Mouse (Mus musculus) limb, embryonic 11.5 days (tissue): ENCODE results near the gene Pdpr. TPM values are rescaled to one million over a fixed set of nuclear protein-coding genes. Genes with fewer than 3 reads are reported as not detected.
"Not testable (repeated sequence)": the region's sequence is repeated elsewhere in the genome, so short reads cannot be mapped to it uniquely, and the experiment has no call there.

Experiments
- ATAC-seq: fragments of 200-750 bp; cut with Nextera tagmentation; 2 replicates; pipeline ENCODE4 v1.8.0; 2017; ENCODE audit warnings: low read depth; ENCODE audit not compliant: insufficient number of reproducible peaks, low FRiP score, low TSS enrichment
- DNase-seq: peaks from one replicate; pipeline ENCODE4 v3.0.0-alpha.2; 2015; ENCODE audit warnings: low spot score
- H3K27ac ChIP-seq: fragments of 300-500 bp; sonication (generic); replicated peaks from 2 replicates; pipeline ENCODE4 v1.5.1; 2014; ENCODE audit warnings: low read depth, mild to moderate bottlenecking, low read length
- H3K27me3 ChIP-seq: fragments of 300-500 bp; sonication (generic); 2 replicates; pipeline ENCODE4 v1.6.1; 2014; ENCODE audit warnings: mild to moderate bottlenecking, low read length, mixed read lengths; ENCODE audit not compliant: control insufficient read depth, insufficient read depth
- H3K36me3 ChIP-seq: fragments of 300-500 bp; sonication (generic); 2 replicates; pipeline ENCODE4 v1.6.1; 2014; ENCODE audit warnings: mild to moderate bottlenecking, low read length, moderate library complexity, mixed read lengths; ENCODE audit not compliant: control insufficient read depth, insufficient read depth
- H3K4me1 ChIP-seq: fragments of 300-500 bp; sonication (generic); 2 replicates; pipeline ENCODE4 v1.6.1; 2014; ENCODE audit warnings: low read length, mixed read lengths; ENCODE audit not compliant: control insufficient read depth, insufficient read depth
- H3K4me2 ChIP-seq: fragments of 300-500 bp; sonication (generic); 2 replicates; pipeline ENCODE4 v1.6.1; 2014; ENCODE audit warnings: low read depth, mild to moderate bottlenecking, moderate library complexity; ENCODE audit not compliant: severe bottlenecking
- H3K4me3 ChIP-seq: fragments of 300-500 bp; sonication (generic); 2 replicates; pipeline ENCODE4 v1.5.1; 2014; ENCODE audit warnings: low read depth, low read length
- H3K9ac ChIP-seq: fragments of 300-500 bp; sonication (generic); 2 replicates; pipeline ENCODE4 v1.6.1; 2014; ENCODE audit warnings: mild to moderate bottlenecking, low read length
- H3K9me3 ChIP-seq: fragments of 300-500 bp; sonication (generic); 2 replicates; pipeline ENCODE4 v1.6.1; 2016; ENCODE audit warnings: low read length; ENCODE audit not compliant: control insufficient read depth
- WGBS: fragments of 180-500 bp; shearing (Covaris S2); extraction: QIAGEN DNeasy Blood & Tissue Kit; methylation state at CpG from one replicate; pipeline ENCODE4 v1.1.7; 2014; 5-methylcytosine and 5-hydroxymethylcytosine counted together
- polyA plus RNA-seq: library from polyadenylated mRNA; unstranded; fragments of >200 nt; fragmentation: Nextera tagmentation; extraction: Ambion mirVana; gene quantifications from 2 replicates; pipeline ENCODE4 v1.2.1, GENCODE M21; 2014

Pdpr gene
- polyA plus RNA-seq, 1 experiment from 2014 or later: 5.9 TPM

DNA sequence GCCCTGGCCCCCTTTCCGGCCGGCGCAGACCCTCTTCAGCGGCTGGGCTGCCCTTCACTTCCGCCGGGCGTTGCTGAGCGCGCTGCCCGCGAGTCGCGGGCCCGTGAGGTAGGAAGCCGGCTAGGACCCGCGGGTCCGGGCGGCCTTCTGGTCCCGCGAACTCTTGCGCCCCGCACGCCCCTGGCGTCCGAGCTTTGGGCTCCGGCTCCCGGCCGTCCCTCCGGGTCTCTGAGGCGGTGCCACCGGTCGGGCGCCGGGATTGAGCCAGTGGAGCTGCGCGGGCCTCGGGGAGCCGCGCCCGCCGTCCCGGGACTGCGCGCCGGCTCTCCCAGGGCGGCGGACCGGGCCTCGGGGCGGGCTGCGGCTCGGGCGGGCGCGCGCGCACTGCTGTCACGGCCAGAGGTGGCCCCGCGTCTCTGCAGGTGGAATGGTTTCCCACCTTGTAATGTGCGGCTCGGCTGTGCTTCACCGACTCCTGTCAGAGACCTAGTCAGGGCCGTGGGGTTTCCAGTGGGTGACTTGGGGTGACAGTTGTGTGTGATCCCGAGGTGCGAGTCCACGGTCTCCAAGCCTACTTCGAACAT is 381 bp downstream of the Pdpr start:
- Histone ChIP-seq H3K4me3 (peak overlapping the region; percentile 53), H3K9ac (peak overlapping the region; percentile 63), H3K4me2 (peak overlapping the region; percentile 67)
- H3K36me3 ChIP-seq, H3K9me3 ChIP-seq, H3K4me1 ChIP-seq, H3K27ac ChIP-seq, DNase-seq, H3K27me3 ChIP-seq: not testable (repeated sequence)
- ATAC-seq: peak; percentile 48; the same call in 1 of the 2 replicates
- WGBS: under 1% methylated on average over 50 of the region's 69 CpGs

DNA sequence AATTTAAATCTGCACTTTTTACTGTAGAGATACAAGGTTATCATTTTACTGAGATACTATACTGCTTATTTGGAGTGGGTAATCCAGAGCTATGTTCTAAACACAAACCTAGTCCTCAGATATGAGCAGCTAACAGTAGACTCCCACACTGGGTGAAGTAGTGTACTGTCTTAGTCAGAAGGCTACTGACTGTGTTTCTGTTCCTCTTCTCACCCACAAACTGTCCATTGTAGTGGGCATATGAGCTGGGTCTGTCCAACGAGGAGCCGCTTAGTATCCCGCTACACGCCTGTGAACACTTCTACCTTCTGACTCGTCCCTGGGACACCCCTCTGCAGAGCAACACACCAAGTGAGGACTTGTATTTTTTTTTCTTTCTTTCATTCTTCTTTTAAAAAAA is 20.5 kb downstream of the Pdpr start:
- no peaks in the 10 kb centered on the region for H3K27me3 ChIP-seq
- no peaks in the 10 kb centered on the region for H3K9me3 ChIP-seq
- peaks cover 5% of the 10 kb centered on the region for H3K36me3 ChIP-seq
- no peak overlapping the region for H3K9ac ChIP-seq
- 95% methylated on average over 5 of the region's 5 CpGs for WGBS
- ATAC-seq (no peak), DNase-seq (no peak)
- H3K4me3 ChIP-seq: no peak overlapping the region
- H3K4me1 ChIP-seq: no peaks in the 10 kb centered on the region
- H3K4me2 ChIP-seq: no peak overlapping the region
- H3K27ac ChIP-seq: no peak overlapping the region

- ATAC-seq (no peak), DNase-seq (no peak)
- no peaks in the 10 kb centered on the region for H3K9me3 ChIP-seq
- WGBS: 95% methylated on average over 3 of the region's 3 CpGs
- H3K9ac ChIP-seq: no peak overlapping the region
- no peak overlapping the region for H3K4me3 ChIP-seq
- no peak overlapping the region for H3K4me2 ChIP-seq
- H3K27me3 ChIP-seq: no peaks in the 10 kb centered on the region
- no peak overlapping the region for H3K27ac ChIP-seq
- peaks cover 6% of the 10 kb centered on the region for H3K36me3 ChIP-seq
- H3K4me1 ChIP-seq: no peaks in the 10 kb centered on the region
Measured at GRCm38 (mm10) chr8:111119481-111119880, 25.1 kb downstream of the Pdpr start.

DNA sequence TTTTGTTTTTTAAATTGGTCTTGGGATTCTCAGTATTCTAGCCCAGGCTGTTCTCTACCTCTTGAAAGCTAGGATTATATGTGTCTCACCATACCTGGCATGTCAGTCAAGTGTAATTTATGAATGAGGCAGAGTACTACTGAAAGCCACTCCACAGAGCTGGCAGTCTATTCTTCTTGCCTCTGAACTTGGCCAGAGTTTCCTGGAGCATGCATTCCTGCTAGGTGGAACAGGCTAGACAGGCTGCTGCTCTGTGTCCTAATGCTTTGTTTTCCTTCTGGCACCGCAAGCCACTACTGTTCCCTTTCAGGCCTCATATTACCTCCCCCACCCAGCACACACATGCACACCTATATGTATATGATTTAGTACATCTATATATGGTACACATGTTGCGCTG is 36.3 kb downstream of the Pdpr start:
- Histone ChIP-seq H3K4me3 (no peak overlapping the region), H3K27ac (no peak overlapping the region), H3K9ac (no peak overlapping the region), H3K4me1 (no peaks in the 10 kb centered on the region), H3K27me3 (no peaks in the 10 kb centered on the region), H3K9me3 (no peaks in the 10 kb centered on the region), H3K36me3 (peaks cover 6% of the 10 kb centered on the region; the same call in 1 of the 2 replicates), H3K4me2 (no peak overlapping the region)
- ATAC-seq (no peak), DNase-seq (no peak)
- WGBS: 89% methylated on average over 2 of the region's 2 CpGs

GRCm38 (mm10) chr8:111142521-111142920 is 48.1 kb downstream of the Pdpr start:
- H3K36me3 ChIP-seq: no peaks in the 10 kb centered on the region; the same call in 1 of the 2 replicates
- no peaks in the 10 kb centered on the region for H3K9me3 ChIP-seq
- ATAC-seq (no peak), DNase-seq (no peak)
- H3K4me1 ChIP-seq: no peaks in the 10 kb centered on the region
- no peak overlapping the region for H3K4me2 ChIP-seq
- no peak overlapping the region for H3K27ac ChIP-seq
- H3K27me3 ChIP-seq: no peaks in the 10 kb centered on the region
- no peak overlapping the region for H3K9ac ChIP-seq
- no peak overlapping the region for H3K4me3 ChIP-seq

DNA sequence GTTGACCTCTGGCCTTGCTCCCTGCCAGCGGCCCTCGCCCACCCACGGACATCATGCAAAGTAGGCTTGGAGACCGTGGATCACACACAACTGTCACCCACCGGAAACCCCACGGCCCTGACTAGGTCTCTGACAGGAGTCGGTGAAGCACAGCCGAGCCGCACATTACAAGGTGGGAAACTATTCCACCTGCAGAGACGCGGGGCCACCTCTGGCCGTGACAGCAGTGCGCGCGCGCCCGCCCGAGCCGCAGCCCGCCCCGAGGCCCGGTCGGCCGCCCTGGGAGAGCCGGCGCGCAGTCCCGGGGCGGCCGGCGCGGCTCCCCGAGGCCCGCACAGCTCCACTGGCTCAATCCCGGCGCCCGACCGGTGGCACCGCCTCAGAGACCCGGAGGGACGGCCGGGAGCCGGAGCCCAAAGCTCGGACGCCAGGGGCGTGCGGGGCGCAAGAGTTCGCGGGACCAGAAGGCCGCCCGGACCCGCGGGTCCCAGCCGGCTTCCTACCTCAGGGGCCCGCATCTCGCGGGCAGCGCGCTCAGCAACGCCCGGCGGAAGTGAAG is 50.5 kb downstream of the Pdpr start:
- not testable (repeated sequence) for H3K4me1 ChIP-seq, H3K36me3 ChIP-seq, H3K9me3 ChIP-seq, H3K27me3 ChIP-seq, H3K27ac ChIP-seq
- peak overlapping the region; percentile 55 for H3K9ac ChIP-seq
- peak overlapping the region; percentile 52 for H3K4me3 ChIP-seq
- peak overlapping the region; percentile 74 for H3K4me2 ChIP-seq
- DNase-seq (peak; percentile 32), ATAC-seq (peak; percentile 52)
- 0% methylated on average over 52 of the region's 63 CpGs for WGBS

GRCm38 (mm10) chr8:111145460-111146012 is 51.1 kb downstream of the Pdpr start:
- not testable (repeated sequence) for H3K36me3 ChIP-seq, H3K4me1 ChIP-seq, H3K27ac ChIP-seq, H3K9me3 ChIP-seq, H3K27me3 ChIP-seq
- H3K4me3 ChIP-seq: peak overlapping the region; percentile 52
- peak overlapping the region; percentile 79 for H3K4me2 ChIP-seq
- DNase-seq: peak; percentile 93
- peak overlapping the region; percentile 55 for H3K9ac ChIP-seq
- under 1% methylated on average over 53 of the region's 74 CpGs for WGBS
- peak; percentile 90 for ATAC-seq

- Histone ChIP-seq H3K36me3 (peaks cover 11% of the 10 kb centered on the region), H3K4me3 (no peak overlapping the region), H3K9ac (no peak overlapping the region), H3K4me2 (no peak overlapping the region), H3K27me3 (no peaks in the 10 kb centered on the region), H3K27ac (no peak overlapping the region), H3K4me1 (no peaks in the 10 kb centered on the region), H3K9me3 (no peaks in the 10 kb centered on the region)
- DNase-seq (no peak), ATAC-seq (no peak)
- 93% methylated on average over 8 of the region's 8 CpGs for WGBS
Measured at GRCm38 (mm10) chr8:111155721-111156436, 61.4 kb downstream of the Pdpr start.
